Mouse (Mus musculus) MEL (cell line): Measurements from ENCODE around the gene Myf5.

ENCODE experiments used
- CHD2 ChIP-seq: IDR thresholded peaks from 2 replicates; pipeline ENCODE4 v1.6.1; 2011; ENCODE audit warnings: low read length, improper control_type of control experiment
- CTCF ChIP-seq, 3 experiments: IDR thresholded peaks in 2 of 3; conservative IDR thresholded peaks in 1 of 3; 2 replicates each; pipeline ENCODE4 v1.5.1; 2011 to 2012; ENCODE audit warnings: low read length in 3 of 3, low read depth in 2 of 3, mild to moderate bottlenecking in 2 of 3, improper control_type of control experiment in 1 of 3, inconsistent platforms in 1 of 3, mixed read lengths in 1 of 3, moderate library complexity in 1 of 3; ENCODE audit not compliant: control insufficient read depth in 1 of 3, insufficient read depth in 1 of 3, poor library complexity in 1 of 3, severe bottlenecking in 1 of 3
- MEF2A ChIP-seq: IDR thresholded peaks from 2 replicates; pipeline ENCODE4 v1.6.1; 2014; ENCODE audit warnings: low read depth, mild to moderate bottlenecking, inconsistent platforms, low read length, improper control_type of control experiment; ENCODE audit not compliant: poor library complexity, insufficient replicate concordance, severe bottlenecking; ENCODE audit errors: extremely low read depth

- TF ChIP-seq CHD2 (no peak), MEF2A (no peak), CTCF (IDR thresholded peaks at IDR 0.05 in 2 of 3, conservative IDR thresholded peaks at IDR 0.05 in 1 of 3; ENCODE audit: control insufficient read depth in 1 of 3, insufficient read depth in 1 of 3, low read depth in 2 of 3, low read length in 3 of 3, poor library complexity in 1 of 3, severe bottlenecking in 1 of 3) (no peak)
Observed at GRCm38 (mm10) chr10:107499656-107500055, 13.7 kb upstream of the Myf5 start.
